Mouse (Mus musculus) neural tube, embryonic 15.5 days (tissue): ENCODE measurements at regions not wholly inside any gene's neighbourhood (a gene's known extent, or its start where the extent isn't known, plus 50 kb on each side); places are given as distances from the start of the nearest gene placed in this dataset.
A peak's percentile ranks its signal among the peaks of the same experiment; 100 is the strongest.

Experiments
- ATAC-seq: fragments of 200-750 bp; cut with Nextera tagmentation; 2 replicates; pipeline ENCODE4 v1.8.0; 2017; ENCODE audit warnings: mild to moderate bottlenecking, moderate TSS enrichment, moderate library complexity; ENCODE audit not compliant: low FRiP score
- H3K27ac ChIP-seq: fragments of 300-500 bp; sonication (generic); replicated peaks from 2 replicates; pipeline ENCODE4 v1.5.1; 2015; ENCODE audit warnings: mild to moderate bottlenecking, inconsistent platforms
- H3K27me3 ChIP-seq: fragments of 300-500 bp; sonication (generic); replicated peaks from 2 replicates; pipeline ENCODE4 v1.6.1; 2015; ENCODE audit warnings: inconsistent platforms
- H3K36me3 ChIP-seq: fragments of 300-500 bp; sonication (generic); 2 replicates; pipeline ENCODE4 v1.6.1; 2015; ENCODE audit warnings: inconsistent platforms
- H3K4me1 ChIP-seq: fragments of 300-500 bp; sonication (generic); 2 replicates; pipeline ENCODE4 v1.6.1; 2015; ENCODE audit warnings: inconsistent platforms
- H3K4me2 ChIP-seq: fragments of 300-500 bp; sonication (generic); 2 replicates; pipeline ENCODE4 v1.6.1; 2015; ENCODE audit warnings: inconsistent platforms, mild to moderate bottlenecking, moderate library complexity
- H3K4me3 ChIP-seq: fragments of 300-500 bp; sonication (generic); replicated peaks from 2 replicates; pipeline ENCODE4 v1.5.1; 2015; ENCODE audit warnings: mild to moderate bottlenecking, inconsistent platforms
- H3K9ac ChIP-seq: fragments of 300-500 bp; sonication (generic); replicated peaks from 2 replicates; pipeline ENCODE4 v1.6.1; 2015; ENCODE audit warnings: mild to moderate bottlenecking, inconsistent platforms
- H3K9me3 ChIP-seq: fragments of 300-500 bp; sonication (generic); replicated peaks from 2 replicates; pipeline ENCODE4 v1.6.1; 2016; ENCODE audit warnings: inconsistent platforms
- WGBS: fragments of 180-500 bp; shearing (Covaris S2); methylation state at CpG from one replicate; pipeline ENCODE4 v1.1.7; 2015; ENCODE audit warnings: mixed read lengths; 5-methylcytosine and 5-hydroxymethylcytosine counted together

- Histone ChIP-seq H3K27ac (no peak overlapping the region), H3K9ac (no peak overlapping the region), H3K36me3 (no peaks in the 10 kb centered on the region), H3K27me3 (no peaks in the 10 kb centered on the region), H3K4me3 (no peak overlapping the region), H3K4me2 (no peak overlapping the region), H3K4me1 (no peaks in the 10 kb centered on the region), H3K9me3 (no peaks in the 10 kb centered on the region)
- WGBS, result 85% methylated on average over 1 of the region's 1 CpGs
- no peak for ATAC-seq
These were observed 231.9 kb downstream of the Gsdmc2 start for GRCm38 (mm10) chr15:63613120-63613519.

- Histone ChIP-seq H3K4me1 (no peaks in the 10 kb centered on the region), H3K4me3 (no peak overlapping the region), H3K36me3 (no peaks in the 10 kb centered on the region), H3K27ac (no peak overlapping the region), H3K9ac (no peak overlapping the region), H3K9me3 (no peaks in the 10 kb centered on the region), H3K4me2 (no peak overlapping the region), H3K27me3 (no peaks in the 10 kb centered on the region)
- no peak for ATAC-seq
- 94% methylated on average over 3 of the region's 3 CpGs for WGBS
These were observed 233.8 kb downstream of the Gsdmc2 start for GRCm38 (mm10) chr15:63611161-63611560.

- ATAC-seq, result no peak
- H3K4me3 ChIP-seq, result no peak overlapping the region
These were observed 241.8 kb downstream of the Gsdmc2 start for GRCm38 (mm10) chr15:63603100-63603714.

GRCm38 (mm10) chr15:63601543-63601942 is 243.4 kb downstream of the Gsdmc2 start:
- no peak for ATAC-seq
- Histone ChIP-seq H3K9me3 (no peaks in the 10 kb centered on the region), H3K4me2 (no peak overlapping the region), H3K4me1 (no peaks in the 10 kb centered on the region), H3K27ac (no peak overlapping the region), H3K36me3 (no peaks in the 10 kb centered on the region), H3K27me3 (no peaks in the 10 kb centered on the region), H3K4me3 (no peak overlapping the region), H3K9ac (no peak overlapping the region)
- 50% methylated on average over 5 of the region's 5 CpGs for WGBS

More at GRCm38 (mm10) chr15:63603100-63603714, 241.8 kb downstream of the Gsdmc2 start:
- no peaks in the 10 kb centered on the region for H3K4me1 ChIP-seq
- no peaks in the 10 kb centered on the region for H3K27me3 ChIP-seq
- H3K27ac ChIP-seq, result no peak overlapping the region
- 87% methylated on average over 8 of the region's 8 CpGs for WGBS
- no peaks in the 10 kb centered on the region for H3K36me3 ChIP-seq
- no peaks in the 10 kb centered on the region for H3K9me3 ChIP-seq
- no peak overlapping the region for H3K4me2 ChIP-seq
- H3K9ac ChIP-seq, result no peak overlapping the region

GRCm38 (mm10) chr15:63592758-63593463 is 252.1 kb downstream of the Gsdmc2 start:
- 91% methylated on average over 5 of the region's 5 CpGs for WGBS
- Histone ChIP-seq H3K9ac (no peak overlapping the region), H3K4me3 (no peak overlapping the region), H3K4me1 (no peaks in the 10 kb centered on the region), H3K4me2 (no peak overlapping the region), H3K27me3 (no peaks in the 10 kb centered on the region), H3K36me3 (no peaks in the 10 kb centered on the region), H3K27ac (no peak overlapping the region), H3K9me3 (no peaks in the 10 kb centered on the region)
- no peak for ATAC-seq

- WGBS, result 88% methylated on average over 2 of the region's 2 CpGs
These were observed 285.7 kb downstream of the Gsdmc2 start for GRCm38 (mm10) chr15:63559293-63559692.

GRCm38 (mm10) chr15:63558691-63559090 is 286.3 kb downstream of the Gsdmc2 start:
- Histone ChIP-seq H3K27ac (no peak overlapping the region), H3K4me1 (no peaks in the 10 kb centered on the region), H3K27me3 (no peaks in the 10 kb centered on the region), H3K4me2 (no peak overlapping the region), H3K9ac (no peak overlapping the region), H3K36me3 (no peaks in the 10 kb centered on the region), H3K4me3 (no peak overlapping the region), H3K9me3 (no peaks in the 10 kb centered on the region)
- ATAC-seq, result no peak
- 100% methylated on average over 1 of the region's 1 CpGs for WGBS

More at GRCm38 (mm10) chr15:63559293-63559692, 285.7 kb downstream of the Gsdmc2 start:
- no peaks in the 10 kb centered on the region for H3K9me3 ChIP-seq
- H3K4me2 ChIP-seq, result no peak overlapping the region
- no peaks in the 10 kb centered on the region for H3K36me3 ChIP-seq
- no peaks in the 10 kb centered on the region for H3K4me1 ChIP-seq
- H3K27ac ChIP-seq, result no peak overlapping the region
- H3K9ac ChIP-seq, result no peak overlapping the region
- no peaks in the 10 kb centered on the region for H3K27me3 ChIP-seq
- no peak for ATAC-seq
- H3K4me3 ChIP-seq, result no peak overlapping the region

- H3K9ac ChIP-seq, result no peak overlapping the region
- H3K4me1 ChIP-seq, result no peaks in the 10 kb centered on the region
- H3K27ac ChIP-seq, result no peak overlapping the region
- 83% methylated on average over 3 of the region's 3 CpGs for WGBS
- H3K36me3 ChIP-seq, result no peaks in the 10 kb centered on the region
- H3K4me2 ChIP-seq, result no peak overlapping the region
- H3K4me3 ChIP-seq, result no peak overlapping the region
- H3K27me3 ChIP-seq, result no peaks in the 10 kb centered on the region
- ATAC-seq, result no peak
- no peaks in the 10 kb centered on the region for H3K9me3 ChIP-seq
These were observed 287.2 kb downstream of the Gsdmc2 start for GRCm38 (mm10) chr15:63557816-63558215.

GRCm38 (mm10) chr15:63553597-63553996 is 291.4 kb downstream of the Gsdmc2 start:
- no peaks in the 10 kb centered on the region for H3K36me3 ChIP-seq
- no peaks in the 10 kb centered on the region for H3K27me3 ChIP-seq
- no peaks in the 10 kb centered on the region for H3K4me1 ChIP-seq
- no peak overlapping the region for H3K9ac ChIP-seq
- H3K9me3 ChIP-seq, result no peaks in the 10 kb centered on the region
- no peak overlapping the region for H3K27ac ChIP-seq
- WGBS, result 67% methylated on average over 5 of the region's 5 CpGs
- H3K4me3 ChIP-seq, result no peak overlapping the region
- no peak overlapping the region for H3K4me2 ChIP-seq
- no peak for ATAC-seq

GRCm38 (mm10) chr15:63532337-63533055 is 312.5 kb downstream of the Gsdmc2 start:
- WGBS, result 16% methylated on average over 12 of the region's 12 CpGs
- Histone ChIP-seq H3K27me3 (no peaks in the 10 kb centered on the region), H3K36me3 (no peaks in the 10 kb centered on the region), H3K9ac (no peak overlapping the region; the same call in 1 of the 2 replicates), H3K9me3 (no peaks in the 10 kb centered on the region), H3K4me1 (peaks cover 14% of the 10 kb centered on the region), H3K27ac (peak overlapping the region; percentile 41; the same call in 1 of the 2 replicates), H3K4me3 (peak overlapping the region; percentile 21), H3K4me2 (peak overlapping the region; percentile 52)
- ATAC-seq, result peak; percentile 87

GRCm38 (mm10) chr15:63527318-63527717 is 317.7 kb downstream of the Gsdmc2 start:
- WGBS, result 92% methylated on average over 2 of the region's 2 CpGs
- ATAC-seq, result no peak
- no peaks in the 10 kb centered on the region for H3K9me3 ChIP-seq
- H3K4me1 ChIP-seq, result peaks cover 8% of the 10 kb centered on the region
- H3K4me2 ChIP-seq, result no peak overlapping the region
- no peak overlapping the region for H3K27ac ChIP-seq
- no peaks in the 10 kb centered on the region for H3K36me3 ChIP-seq
- H3K4me3 ChIP-seq, result no peak overlapping the region
- H3K9ac ChIP-seq, result no peak overlapping the region
- H3K27me3 ChIP-seq, result no peaks in the 10 kb centered on the region

- 90% methylated on average over 2 of the region's 2 CpGs for WGBS
These were observed 318.2 kb downstream of the Gsdmc2 start for GRCm38 (mm10) chr15:63526820-63527219.

More at GRCm38 (mm10) chr15:63526820-63527219, 318.2 kb downstream of the Gsdmc2 start:
- ATAC-seq, result no peak
- H3K4me3 ChIP-seq, result no peak overlapping the region
- H3K4me2 ChIP-seq, result no peak overlapping the region
- H3K9ac ChIP-seq, result no peak overlapping the region
- H3K27ac ChIP-seq, result no peak overlapping the region
- H3K4me1 ChIP-seq, result peaks cover 4% of the 10 kb centered on the region; the same call in 1 of the 2 replicates
- H3K9me3 ChIP-seq, result no peaks in the 10 kb centered on the region
- no peaks in the 10 kb centered on the region for H3K27me3 ChIP-seq
- no peaks in the 10 kb centered on the region for H3K36me3 ChIP-seq
